Mouse (Mus musculus) midbrain, embryonic 10.5 days (tissue): Measurements from ENCODE around the gene Ttll12. TPM values are rescaled to one million over a fixed set of nuclear protein-coding genes. Genes with fewer than 3 reads are reported as not detected.

ENCODE experiments used
- DNase-seq: peaks from one replicate; pipeline ENCODE4 v3.0.0-alpha.2; 2017; ENCODE audit warnings: low spot score
- H3K27ac ChIP-seq: fragments of 300-500 bp; sonication (generic); replicated peaks from 2 replicates; pipeline ENCODE4 v1.5.1; 2016; ENCODE audit warnings: mild to moderate bottlenecking
- H3K27me3 ChIP-seq: fragments of 300-500 bp; sonication (generic); 2 replicates; pipeline ENCODE4 v1.6.1; 2016; ENCODE audit warnings: low read depth, mild to moderate bottlenecking; ENCODE audit not compliant: poor library complexity, severe bottlenecking
- H3K36me3 ChIP-seq: fragments of 300-500 bp; sonication (generic); 2 replicates; pipeline ENCODE4 v1.6.1; 2016; ENCODE audit warnings: mild to moderate bottlenecking, moderate library complexity
- H3K4me1 ChIP-seq: fragments of 300-500 bp; sonication (generic); 2 replicates; pipeline ENCODE4 v1.6.1; 2016
- H3K4me3 ChIP-seq: fragments of 300-500 bp; sonication (generic); 2 replicates; pipeline ENCODE4 v1.5.1; 2016; ENCODE audit warnings: mild to moderate bottlenecking, moderate library complexity
- H3K9me3 ChIP-seq: fragments of 300-500 bp; sonication (generic); replicated peaks from 2 replicates; pipeline ENCODE4 v1.6.1; 2016; ENCODE audit warnings: mild to moderate bottlenecking
- WGBS: fragments of 180-500 bp; shearing (Covaris S2); methylation state at CpG from one replicate; pipeline ENCODE4 v1.1.7; 2016; 5-methylcytosine and 5-hydroxymethylcytosine counted together
- polyA plus RNA-seq: library from polyadenylated mRNA; unstranded; fragments of >200 nt; fragmentation: Nextera tagmentation; extraction: Ambion mirVana; gene quantifications from 2 replicates; pipeline ENCODE4 v1.2.1, GENCODE M21; 2016

Gene Ttll12
- polyA plus RNA-seq = 57.0 and 57.4 TPM in 2 replicates

- Histone ChIP-seq H3K9me3 (no peaks in the 10 kb centered on the region), H3K27ac (peak within 1 kb of the TSS; percentile 90), H3K4me1 (peaks cover 35% of the 10 kb centered on the region), H3K27me3 (no peaks in the 10 kb centered on the region), H3K4me3 (peak within 1 kb of the TSS; percentile 75), H3K36me3 (peaks cover 25% of the 10 kb centered on the region)
- peak; percentile 95 for DNase-seq
- WGBS = under 1% methylated on average over 68 of the region's 68 CpGs
Measured at GRCm38 (mm10) chr15:83594513-83595363, at the start of gene Ttll12. TSS of gene Ttll12 (minus strand) at chr15:83595157.

- DNase-seq = no peak
- H3K9me3 ChIP-seq = no peaks in the 10 kb centered on the region
- H3K4me3 ChIP-seq = no peak overlapping the region
- peaks cover 27% of the 10 kb centered on the region for H3K4me1 ChIP-seq
- peaks cover 64% of the 10 kb centered on the region for H3K36me3 ChIP-seq
- WGBS = 94% methylated on average over 6 of the region's 6 CpGs
- 0 out of 2 replicates have a peak, but pooled peaks cover under 1% of the 10 kb centered on the region for H3K27me3 ChIP-seq
- H3K27ac ChIP-seq = no peak overlapping the region
Measured at GRCm38 (mm10) chr15:83642518-83642917, 47.6 kb upstream of the Ttll12 start.

GRCm38 (mm10) chr15:83640208-83640607 lies 45.3 kb upstream of the Ttll12 start:
- H3K4me3 ChIP-seq = no peak overlapping the region
- peak overlapping the region; percentile 57; the same call in 1 of the 2 replicates for H3K27ac ChIP-seq
- 0 out of 2 replicates have a peak, but pooled peaks cover 6% of the 10 kb centered on the region for H3K27me3 ChIP-seq
- H3K4me1 ChIP-seq = peaks cover 24% of the 10 kb centered on the region
- 63% methylated on average over 4 of the region's 4 CpGs for WGBS
- peaks cover 70% of the 10 kb centered on the region for H3K36me3 ChIP-seq
- DNase-seq = no peak
- H3K9me3 ChIP-seq = no peaks in the 10 kb centered on the region

- Histone ChIP-seq H3K36me3 (peaks cover 70% of the 10 kb centered on the region), H3K4me1 (peaks cover 24% of the 10 kb centered on the region), H3K27ac (peak overlapping the region; percentile 57), H3K9me3 (no peaks in the 10 kb centered on the region), H3K27me3 (0 out of 2 replicates have a peak, but pooled peaks cover 6% of the 10 kb centered on the region), H3K4me3 (no peak overlapping the region)
- 53% methylated on average over 3 of the region's 3 CpGs for WGBS
- DNase-seq = peak; percentile 33
Measured at GRCm38 (mm10) chr15:83639160-83639559, 44.2 kb upstream of the Ttll12 start.

- 86% methylated on average over 20 of the region's 20 CpGs for WGBS
Measured at GRCm38 (mm10) chr15:83638196-83638899, 43.4 kb upstream of the Ttll12 start.

GRCm38 (mm10) chr15:83636759-83637158 lies 41.8 kb upstream of the Ttll12 start:
- Histone ChIP-seq H3K4me3 (no peak overlapping the region), H3K4me1 (peaks cover 24% of the 10 kb centered on the region), H3K27me3 (0 out of 2 replicates have a peak, but pooled peaks cover 6% of the 10 kb centered on the region), H3K9me3 (no peaks in the 10 kb centered on the region), H3K27ac (no peak overlapping the region), H3K36me3 (peaks cover 70% of the 10 kb centered on the region)
- WGBS = 90% methylated on average over 6 of the region's 6 CpGs
- no peak for DNase-seq

More at GRCm38 (mm10) chr15:83638196-83638899, 43.4 kb upstream of the Ttll12 start:
- no peak overlapping the region for H3K4me3 ChIP-seq
- no peak for DNase-seq
- H3K4me1 ChIP-seq = peaks cover 24% of the 10 kb centered on the region
- H3K27me3 ChIP-seq = 0 out of 2 replicates have a peak, but pooled peaks cover 6% of the 10 kb centered on the region
- H3K36me3 ChIP-seq = peaks cover 70% of the 10 kb centered on the region
- H3K9me3 ChIP-seq = no peaks in the 10 kb centered on the region
- H3K27ac ChIP-seq = 0 out of 2 replicates have a peak overlapping the region, but pooled peaks have one; percentile 57

- H3K36me3 ChIP-seq = peaks cover 85% of the 10 kb centered on the region
- 0 out of 2 replicates have a peak, but pooled peaks cover 6% of the 10 kb centered on the region for H3K27me3 ChIP-seq
- no peak for DNase-seq
- H3K4me1 ChIP-seq = peaks cover 22% of the 10 kb centered on the region
- peaks cover 5% of the 10 kb centered on the region for H3K9me3 ChIP-seq
- WGBS = 53% methylated on average over 3 of the region's 3 CpGs
- H3K27ac ChIP-seq = no peak overlapping the region
- H3K4me3 ChIP-seq = no peak overlapping the region
Measured at GRCm38 (mm10) chr15:83635251-83635650, 40.3 kb upstream of the Ttll12 start.

- no peak overlapping the region for H3K27ac ChIP-seq
- 16% methylated on average over 1 of the region's 1 CpGs for WGBS
- no peak overlapping the region for H3K4me3 ChIP-seq
- H3K36me3 ChIP-seq = peaks cover 94% of the 10 kb centered on the region
- H3K9me3 ChIP-seq = peaks cover 11% of the 10 kb centered on the region
- H3K4me1 ChIP-seq = peaks cover 11% of the 10 kb centered on the region
- DNase-seq = no peak
- 0 out of 2 replicates have a peak, but pooled peaks cover 6% of the 10 kb centered on the region for H3K27me3 ChIP-seq
Measured at GRCm38 (mm10) chr15:83634076-83634475, 39.1 kb upstream of the Ttll12 start.

GRCm38 (mm10) chr15:83631071-83631470 lies 36.1 kb upstream of the Ttll12 start:
- Histone ChIP-seq H3K4me1 (no peaks in the 10 kb centered on the region), H3K36me3 (peaks cover 98% of the 10 kb centered on the region), H3K4me3 (no peak overlapping the region), H3K9me3 (peaks cover 11% of the 10 kb centered on the region), H3K27me3 (no peaks in the 10 kb centered on the region), H3K27ac (no peak overlapping the region)
- no peak for DNase-seq
- 87% methylated on average over 7 of the region's 7 CpGs for WGBS

GRCm38 (mm10) chr15:83629716-83630115 lies 34.8 kb upstream of the Ttll12 start:
- WGBS = 74% methylated on average over 3 of the region's 3 CpGs
- Histone ChIP-seq H3K36me3 (peaks cover 99% of the 10 kb centered on the region), H3K4me1 (no peaks in the 10 kb centered on the region), H3K9me3 (peaks cover 11% of the 10 kb centered on the region), H3K27me3 (no peaks in the 10 kb centered on the region), H3K4me3 (no peak overlapping the region), H3K27ac (no peak overlapping the region)
- no peak for DNase-seq

- H3K4me3 ChIP-seq = no peak overlapping the region
- no peak for DNase-seq
- peaks cover 11% of the 10 kb centered on the region for H3K9me3 ChIP-seq
- H3K4me1 ChIP-seq = no peaks in the 10 kb centered on the region
- no peak overlapping the region for H3K27ac ChIP-seq
- H3K27me3 ChIP-seq = no peaks in the 10 kb centered on the region
- WGBS = 94% methylated on average over 2 of the region's 2 CpGs
- H3K36me3 ChIP-seq = peaks cover 96% of the 10 kb centered on the region
Measured at GRCm38 (mm10) chr15:83626142-83626645, 31.2 kb upstream of the Ttll12 start.

- no peaks in the 10 kb centered on the region for H3K4me1 ChIP-seq
- H3K27me3 ChIP-seq = no peaks in the 10 kb centered on the region
- no peak overlapping the region for H3K4me3 ChIP-seq
- H3K27ac ChIP-seq = no peak overlapping the region
- no peaks in the 10 kb centered on the region for H3K9me3 ChIP-seq
- no peak for DNase-seq
- H3K36me3 ChIP-seq = peaks cover 98% of the 10 kb centered on the region
- WGBS = 99% methylated on average over 3 of the region's 3 CpGs
Measured at GRCm38 (mm10) chr15:83615245-83615644, 20.3 kb upstream of the Ttll12 start.
